Mouse (Mus musculus): ENCODE measurements at regions not wholly inside any gene's neighbourhood (a gene's known extent, or its start where the extent isn't known, plus 50 kb on each side); places are given as distances from the start of the nearest gene placed in this dataset.

GRCm38 (mm10) chr8:103288561-103288974 lies 503.1 kb upstream of the Cdh11 start:
- no peak for TF ChIP-seq CTCF (IDR thresholded peaks at IDR 0.05; ENCODE audit: borderline replicate concordance, insufficient read depth, low read length)
- no peak for TF ChIP-seq POLR2A (IDR thresholded peaks at IDR 0.05; ENCODE audit: low read depth, low read length)
